Mouse (Mus musculus) olfactory bulb, adult 2 months (tissue): ENCODE data around the gene Fgfr2.

Experiments used
- CTCF ChIP-seq: fragments of 200-500 bp; IDR thresholded peaks from 2 replicates; pipeline ENCODE4 v1.5.1; 2012; ENCODE audit warnings: low read depth, mild to moderate bottlenecking, low read length, moderate library complexity; ENCODE audit not compliant: insufficient read depth
- POLR2A ChIP-seq: fragments of 200-500 bp; IDR thresholded peaks from 2 replicates; pipeline ENCODE4 v1.6.1; 2012; ENCODE audit warnings: mild to moderate bottlenecking, low read depth, low read length, moderate library complexity; ENCODE audit not compliant: insufficient read depth

GRCm38 (mm10) chr7:131544871-131545270, 1578.3 kb downstream of the Fgfr2 start:
- TF ChIP-seq CTCF: no peak
- TF ChIP-seq POLR2A: no peak
